Mouse (Mus musculus) limb, embryonic 11.5 days (tissue): ENCODE data around the gene Kmt2e. TPM values are rescaled to one million over a fixed set of nuclear protein-coding genes. Genes with fewer than 3 reads are reported as not detected.

Experiments
- ATAC-seq: fragments of 200-750 bp; cut with Nextera tagmentation; 2 replicates; pipeline ENCODE4 v1.8.0; 2017; ENCODE audit warnings: low read depth; ENCODE audit not compliant: insufficient number of reproducible peaks, low FRiP score, low TSS enrichment
- DNase-seq: peaks from one replicate; pipeline ENCODE4 v3.0.0-alpha.2; 2015; ENCODE audit warnings: low spot score
- H3K27ac ChIP-seq: fragments of 300-500 bp; sonication (generic); replicated peaks from 2 replicates; pipeline ENCODE4 v1.5.1; 2014; ENCODE audit warnings: low read depth, mild to moderate bottlenecking, low read length
- H3K27me3 ChIP-seq: fragments of 300-500 bp; sonication (generic); 2 replicates; pipeline ENCODE4 v1.6.1; 2014; ENCODE audit warnings: mild to moderate bottlenecking, low read length, mixed read lengths; ENCODE audit not compliant: control insufficient read depth, insufficient read depth
- H3K36me3 ChIP-seq: fragments of 300-500 bp; sonication (generic); 2 replicates; pipeline ENCODE4 v1.6.1; 2014; ENCODE audit warnings: mild to moderate bottlenecking, low read length, moderate library complexity, mixed read lengths; ENCODE audit not compliant: control insufficient read depth, insufficient read depth
- H3K4me1 ChIP-seq: fragments of 300-500 bp; sonication (generic); 2 replicates; pipeline ENCODE4 v1.6.1; 2014; ENCODE audit warnings: low read length, mixed read lengths; ENCODE audit not compliant: control insufficient read depth, insufficient read depth
- H3K4me2 ChIP-seq: fragments of 300-500 bp; sonication (generic); 2 replicates; pipeline ENCODE4 v1.6.1; 2014; ENCODE audit warnings: low read depth, mild to moderate bottlenecking, moderate library complexity; ENCODE audit not compliant: severe bottlenecking
- H3K4me3 ChIP-seq: fragments of 300-500 bp; sonication (generic); 2 replicates; pipeline ENCODE4 v1.5.1; 2014; ENCODE audit warnings: low read depth, low read length
- H3K9ac ChIP-seq: fragments of 300-500 bp; sonication (generic); 2 replicates; pipeline ENCODE4 v1.6.1; 2014; ENCODE audit warnings: mild to moderate bottlenecking, low read length
- H3K9me3 ChIP-seq: fragments of 300-500 bp; sonication (generic); 2 replicates; pipeline ENCODE4 v1.6.1; 2016; ENCODE audit warnings: low read length; ENCODE audit not compliant: control insufficient read depth
- whole genome bisulfite sequencing: fragments of 180-500 bp; shearing (Covaris S2); extraction: QIAGEN DNeasy Blood & Tissue Kit; methylation state at CpG from one replicate; pipeline ENCODE4 v1.1.7; 2014; 5-methylcytosine and 5-hydroxymethylcytosine counted together
- polyA plus RNA-seq: library from polyadenylated mRNA; unstranded; fragments of >200 nt; fragmentation: Nextera tagmentation; extraction: Ambion mirVana; gene quantifications from 2 replicates; pipeline ENCODE4 v1.2.1, GENCODE M21; 2014

The Kmt2e gene
- polyA plus RNA-seq, 1 experiment from 2014 or later: 90.6 TPM

GRCm38 (mm10) chr5:23505578-23505977, 71.3 kb downstream of the Kmt2e start:
- no peaks in the 10 kb centered on the region for H3K9me3 ChIP-seq
- 0 out of 2 replicates have a peak, but pooled peaks cover 5% of the 10 kb centered on the region for H3K4me1 ChIP-seq
- WGBS: 93% methylated on average over 3 of the region's 3 CpGs

GRCm38 (mm10) chr5:23507210-23507609, 73.0 kb downstream of the Kmt2e start:
- peaks cover 7% of the 10 kb centered on the region; the same call in 1 of the 2 replicates for H3K36me3 ChIP-seq
- H3K4me2 ChIP-seq: no peak overlapping the region
- H3K9ac ChIP-seq: no peak overlapping the region
- H3K27me3 ChIP-seq: no peaks in the 10 kb centered on the region
- WGBS: 92% methylated on average over 4 of the region's 4 CpGs
- H3K9me3 ChIP-seq: no peaks in the 10 kb centered on the region
- H3K4me1 ChIP-seq: 0 out of 2 replicates have a peak, but pooled peaks cover 3% of the 10 kb centered on the region
- ATAC-seq: no peak
- no peak overlapping the region for H3K4me3 ChIP-seq
- DNase-seq: no peak
- H3K27ac ChIP-seq: no peak overlapping the region

More at GRCm38 (mm10) chr5:23505578-23505977, 71.3 kb downstream of the Kmt2e start:
- Histone ChIP-seq H3K9ac (no peak overlapping the region), H3K4me3 (no peak overlapping the region), H3K4me2 (no peak overlapping the region), H3K27me3 (no peaks in the 10 kb centered on the region), H3K27ac (no peak overlapping the region), H3K36me3 (peaks cover 10% of the 10 kb centered on the region; the same call in 1 of the 2 replicates)
- ATAC-seq: no peak
- no peak for DNase-seq

- ATAC-seq (no peak), DNase-seq (no peak)
- Histone ChIP-seq H3K4me1 (no peaks in the 10 kb centered on the region), H3K4me2 (no peak overlapping the region), H3K27me3 (no peaks in the 10 kb centered on the region), H3K9ac (no peak overlapping the region), H3K36me3 (peaks cover 2% of the 10 kb centered on the region; the same call in 1 of the 2 replicates), H3K4me3 (no peak overlapping the region), H3K9me3 (no peaks in the 10 kb centered on the region), H3K27ac (no peak overlapping the region)
- WGBS: 96% methylated on average over 6 of the region's 6 CpGs
Observed at GRCm38 (mm10) chr5:23508630-23509029, 74.4 kb downstream of the Kmt2e start.

- Histone ChIP-seq H3K36me3 (no peaks in the 10 kb centered on the region; the same call in 1 of the 2 replicates), H3K4me2 (no peak overlapping the region), H3K4me1 (no peaks in the 10 kb centered on the region), H3K9ac (no peak overlapping the region), H3K27me3 (no peaks in the 10 kb centered on the region), H3K9me3 (no peaks in the 10 kb centered on the region), H3K4me3 (no peak overlapping the region), H3K27ac (no peak overlapping the region)
- 95% methylated on average over 5 of the region's 5 CpGs for WGBS
- no peak for ATAC-seq
- no peak for DNase-seq
Observed at GRCm38 (mm10) chr5:23511456-23511855, 77.2 kb downstream of the Kmt2e start.

GRCm38 (mm10) chr5:23512556-23512955, 78.3 kb downstream of the Kmt2e start:
- no peaks in the 10 kb centered on the region for H3K9me3 ChIP-seq
- no peaks in the 10 kb centered on the region; the same call in 1 of the 2 replicates for H3K36me3 ChIP-seq
- no peak overlapping the region for H3K9ac ChIP-seq
- H3K4me1 ChIP-seq: no peaks in the 10 kb centered on the region
- no peaks in the 10 kb centered on the region for H3K27me3 ChIP-seq
- H3K4me3 ChIP-seq: no peak overlapping the region
- no peak overlapping the region for H3K27ac ChIP-seq
- WGBS: 90% methylated on average over 7 of the region's 7 CpGs
- no peak overlapping the region for H3K4me2 ChIP-seq
- DNase-seq (no peak), ATAC-seq (no peak)

- no peak for ATAC-seq
- Histone ChIP-seq H3K27ac (no peak overlapping the region), H3K36me3 (no peaks in the 10 kb centered on the region; the same call in 1 of the 2 replicates), H3K27me3 (no peaks in the 10 kb centered on the region), H3K4me2 (no peak overlapping the region), H3K9ac (no peak overlapping the region), H3K4me1 (no peaks in the 10 kb centered on the region), H3K4me3 (no peak overlapping the region), H3K9me3 (no peaks in the 10 kb centered on the region)
- DNase-seq: no peak
- 95% methylated on average over 13 of the region's 13 CpGs for WGBS
Observed at GRCm38 (mm10) chr5:23513468-23513867, 79.2 kb downstream of the Kmt2e start.

- Histone ChIP-seq H3K27ac (no peak overlapping the region), H3K4me3 (no peak overlapping the region), H3K9ac (no peak overlapping the region), H3K36me3 (no peaks in the 10 kb centered on the region; the same call in 1 of the 2 replicates), H3K4me1 (no peaks in the 10 kb centered on the region), H3K4me2 (no peak overlapping the region), H3K9me3 (no peaks in the 10 kb centered on the region), H3K27me3 (no peaks in the 10 kb centered on the region)
- DNase-seq (no peak), ATAC-seq (no peak)
- WGBS: 91% methylated on average over 10 of the region's 10 CpGs
Observed at GRCm38 (mm10) chr5:23515038-23515437, 80.8 kb downstream of the Kmt2e start.

- no peak for ATAC-seq
- H3K4me1 ChIP-seq: no peaks in the 10 kb centered on the region
- H3K4me2 ChIP-seq: no peak overlapping the region
- H3K27me3 ChIP-seq: no peaks in the 10 kb centered on the region
- no peak for DNase-seq
- 87% methylated on average over 3 of the region's 3 CpGs for WGBS
- no peak overlapping the region for H3K27ac ChIP-seq
- no peaks in the 10 kb centered on the region; the same call in 1 of the 2 replicates for H3K36me3 ChIP-seq
- H3K4me3 ChIP-seq: no peak overlapping the region
- no peak overlapping the region for H3K9ac ChIP-seq
- no peaks in the 10 kb centered on the region for H3K9me3 ChIP-seq
Observed at GRCm38 (mm10) chr5:23516962-23517361, 82.7 kb downstream of the Kmt2e start.

- 91% methylated on average over 4 of the region's 4 CpGs for WGBS
- Histone ChIP-seq H3K27me3 (no peaks in the 10 kb centered on the region), H3K4me1 (no peaks in the 10 kb centered on the region), H3K9me3 (no peaks in the 10 kb centered on the region), H3K9ac (no peak overlapping the region), H3K4me2 (no peak overlapping the region), H3K4me3 (no peak overlapping the region), H3K36me3 (no peaks in the 10 kb centered on the region; the same call in 1 of the 2 replicates), H3K27ac (no peak overlapping the region)
- no peak for ATAC-seq
- no peak for DNase-seq
Observed at GRCm38 (mm10) chr5:23517839-23518238, 83.6 kb downstream of the Kmt2e start.
